Mouse (Mus musculus): ENCODE measurements around the gene Ptpn14.
A peak's percentile ranks its signal among the peaks of the same experiment; 100 is the strongest.

Ptpn14 gene

GRCm38 (mm10) chr1:189717546-189717945 is 10.5 kb upstream of the Ptpn14 start:
- DNase-seq (ENCODE audit: low spot score in 2 of 2) = no peak

DNA sequence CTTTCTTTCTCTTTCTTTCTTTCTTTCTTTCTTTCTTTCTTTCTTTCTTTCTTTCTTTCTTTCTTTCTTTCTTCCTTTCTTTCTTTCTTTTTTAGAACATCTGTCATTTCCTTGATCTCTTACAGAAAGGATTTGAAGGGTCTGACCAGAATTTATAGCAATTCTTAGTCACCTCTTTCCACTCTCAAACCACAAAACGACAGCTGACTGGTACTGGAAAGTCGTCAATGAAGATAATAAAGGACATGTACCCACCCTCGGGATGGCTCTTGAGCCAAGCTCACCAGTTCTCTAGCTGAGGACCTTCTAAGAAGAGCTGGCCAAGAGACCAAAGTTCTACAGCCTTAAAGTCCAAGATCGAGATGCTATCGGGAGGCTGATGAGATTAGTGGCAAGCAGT is 9.5 kb upstream of the Ptpn14 start:
- no peak for DNase-seq (ENCODE audit: low spot score in 2 of 2)

DNA sequence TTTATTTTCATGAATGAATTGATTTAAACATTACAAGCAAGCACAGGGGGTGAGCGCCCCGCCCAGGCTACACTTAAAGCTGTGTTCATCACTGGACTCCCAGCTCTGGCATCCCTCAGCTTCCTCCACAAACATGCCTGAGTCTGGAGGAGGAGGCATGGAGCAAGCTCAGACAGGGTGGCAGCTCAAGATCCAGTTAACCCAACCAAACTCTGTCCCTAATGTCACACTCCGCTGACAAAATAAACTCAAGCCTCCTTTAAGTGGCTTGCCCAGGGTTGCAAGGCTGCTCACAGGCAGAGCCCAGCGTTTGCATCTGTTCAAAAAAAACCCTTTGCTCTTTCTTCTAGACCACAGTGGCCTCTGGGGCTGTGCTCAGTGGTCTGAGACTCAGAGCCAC is 1.9 kb upstream of the Ptpn14 start:
- DNase-seq (ENCODE audit: low spot score in 2 of 2) = no peak

DNA sequence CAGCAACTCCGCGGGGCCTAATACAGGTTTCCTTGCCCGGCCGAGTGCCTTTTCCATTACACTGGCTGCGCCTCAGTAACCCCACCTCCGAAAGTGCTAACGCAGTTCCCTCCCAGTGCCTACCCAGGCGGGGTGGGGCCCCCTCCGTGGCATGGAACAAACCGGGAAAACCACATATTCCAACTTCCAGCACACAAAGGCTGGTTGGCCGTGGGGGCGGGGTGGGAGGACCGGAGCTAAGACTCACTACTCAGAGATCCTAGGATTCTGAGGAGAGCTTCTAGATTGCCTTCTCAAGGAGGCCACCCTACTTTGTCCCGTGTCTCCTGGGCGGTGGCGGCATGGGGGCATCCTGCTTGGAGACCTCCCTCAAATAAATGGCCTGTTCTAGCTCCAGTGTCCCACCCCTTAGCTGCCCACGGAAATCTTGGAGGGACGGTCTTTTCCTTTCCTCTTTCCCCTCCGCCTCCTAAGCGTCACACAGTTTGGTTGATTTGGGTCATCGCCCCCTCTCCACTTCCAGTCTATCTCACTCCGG is 653 bp upstream of the Ptpn14 start:
- peak; percentile 6 to 19 for DNase-seq (ENCODE audit: low spot score in 2 of 2)

- no peak for DNase-seq (ENCODE audit: low spot score in 2 of 2)
These were observed 682 bp downstream of the Ptpn14 start for GRCm38 (mm10) chr1:189728784-189729115.

DNA sequence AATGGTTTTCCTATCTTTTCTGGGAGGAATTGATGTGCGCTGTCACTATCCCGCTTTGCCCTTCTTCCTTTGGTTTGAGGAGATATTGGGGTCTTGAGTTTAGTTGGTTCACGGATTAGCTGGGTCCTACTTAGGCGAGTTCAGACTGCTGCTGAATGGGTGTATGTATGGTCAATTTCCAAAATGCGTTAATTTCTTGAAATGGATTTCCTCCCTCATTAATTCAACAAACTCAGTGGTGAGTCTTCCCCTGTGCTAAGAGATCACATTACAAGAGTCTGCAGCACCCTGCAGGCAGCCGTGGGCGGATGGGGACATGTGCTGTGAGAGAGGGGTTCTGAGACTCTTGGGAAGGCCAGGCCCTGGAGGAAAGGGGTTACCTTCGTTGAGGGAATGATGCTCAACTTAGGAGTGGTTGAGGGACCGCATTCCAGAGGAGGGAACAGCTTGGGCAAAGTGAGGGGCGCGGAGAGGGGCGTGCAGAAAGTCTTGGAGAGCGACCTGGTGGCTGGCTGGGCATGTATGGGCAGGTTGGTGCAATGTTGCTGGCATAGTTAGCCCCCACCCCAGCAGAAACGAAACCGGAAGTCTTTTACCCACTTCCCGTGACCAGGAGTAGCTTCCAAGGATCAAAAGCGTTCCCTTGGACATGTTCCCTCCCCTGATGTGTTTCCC is 1.2 kb downstream of the Ptpn14 start:
- DNase-seq (ENCODE audit: low spot score in 2 of 2) = no peak

- DNase-seq (ENCODE audit: low spot score in 2 of 2) = no peak
These were observed 3.6 kb downstream of the Ptpn14 start for GRCm38 (mm10) chr1:189731697-189732096.

DNA sequence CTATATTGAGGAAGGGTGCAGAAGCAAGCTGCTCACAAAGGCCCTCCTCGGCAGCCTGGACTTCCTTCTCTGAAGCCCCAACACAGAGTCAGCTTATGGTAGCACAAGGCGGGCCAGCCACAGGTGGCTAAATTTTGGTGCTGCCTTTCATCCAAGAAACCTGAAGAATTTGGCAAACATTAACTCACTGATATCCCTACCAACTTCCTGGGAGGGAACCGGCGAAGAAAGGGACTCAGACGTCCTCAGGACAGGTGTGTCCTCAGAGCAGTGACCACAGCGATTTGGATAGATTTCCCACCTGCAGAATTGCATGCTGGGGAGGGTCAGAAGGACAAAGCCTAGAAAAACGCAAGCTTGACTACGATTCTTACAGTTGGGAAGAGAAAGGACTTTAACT is 4.1 kb downstream of the Ptpn14 start:
- no peak for DNase-seq (ENCODE audit: low spot score in 2 of 2)

- no peak for DNase-seq (ENCODE audit: low spot score in 2 of 2)
These were observed 12.0 kb downstream of the Ptpn14 start for GRCm38 (mm10) chr1:189740075-189740474.

DNA sequence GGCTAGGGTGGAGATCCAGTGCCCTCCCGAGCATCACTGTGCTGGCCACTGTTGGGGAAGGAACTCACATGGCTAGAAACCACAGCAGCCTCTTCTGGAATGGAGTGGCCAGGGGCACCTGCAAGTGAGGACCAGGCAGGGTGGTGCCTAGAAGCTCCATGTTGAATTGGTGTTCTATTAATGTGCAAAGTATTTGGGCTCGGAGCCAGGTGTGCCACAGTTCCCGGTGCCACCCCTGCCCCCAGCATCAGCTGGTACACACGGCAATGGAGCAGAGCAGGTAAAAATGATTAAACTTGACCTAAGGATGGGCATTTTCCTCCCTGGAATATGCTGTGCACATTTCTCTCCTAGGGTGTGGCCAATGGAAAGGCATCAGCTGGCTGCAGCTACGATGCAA is 14.0 kb downstream of the Ptpn14 start:
- no peak for DNase-seq (ENCODE audit: low spot score in 2 of 2)

GRCm38 (mm10) chr1:189743136-189743535 is 15.1 kb downstream of the Ptpn14 start:
- DNase-seq (ENCODE audit: low spot score in 2 of 2) = no peak

GRCm38 (mm10) chr1:189744914-189745710 is 17.0 kb downstream of the Ptpn14 start:
- DNase-seq (ENCODE audit: low spot score in 2 of 2) = no peak

DNA sequence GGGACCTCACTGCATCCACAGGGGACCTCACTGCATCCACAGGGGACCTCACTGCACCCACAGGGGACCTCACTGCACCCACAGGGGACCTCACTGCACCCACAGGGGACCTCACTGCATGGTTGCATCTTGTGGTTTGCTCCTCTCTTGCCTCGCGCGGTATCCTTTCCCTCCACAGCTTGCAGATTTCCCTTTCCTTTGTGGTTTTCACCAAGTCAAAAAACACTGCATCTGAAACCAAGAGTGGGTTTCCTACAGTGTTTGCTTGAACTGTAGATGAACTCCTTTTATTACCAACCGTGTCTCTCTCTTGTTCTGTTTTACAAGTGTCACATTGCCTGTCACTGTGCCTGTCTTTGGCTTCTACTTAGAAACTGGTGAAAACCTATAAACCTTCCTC is 18.5 kb downstream of the Ptpn14 start:
- no peak for DNase-seq (ENCODE audit: low spot score in 2 of 2)

GRCm38 (mm10) chr1:189749789-189750188 is 21.7 kb downstream of the Ptpn14 start:
- no peak for DNase-seq (ENCODE audit: low spot score in 2 of 2)

DNA sequence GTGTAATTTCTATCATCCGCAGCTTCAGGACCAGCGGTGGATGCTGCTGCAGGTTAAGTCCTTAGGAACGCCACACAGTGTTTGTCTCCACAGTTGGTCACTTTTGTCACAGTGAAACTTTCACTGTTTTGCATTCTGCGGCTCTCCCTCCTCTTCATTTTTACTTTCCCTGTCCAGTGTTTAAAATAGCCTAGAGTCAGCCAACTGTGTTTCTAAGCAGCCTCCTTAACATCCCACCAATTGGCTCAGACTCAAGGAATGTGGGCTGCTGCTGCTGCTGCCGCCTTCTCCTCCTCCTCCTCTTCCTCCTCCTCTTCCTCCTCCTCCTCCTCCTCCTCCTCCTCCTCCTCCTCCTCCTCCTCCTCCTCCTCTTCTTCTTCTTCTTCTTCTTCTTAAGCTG is 22.2 kb downstream of the Ptpn14 start:
- DNase-seq (ENCODE audit: low spot score in 2 of 2) = no peak

GRCm38 (mm10) chr1:189752245-189752644 is 24.2 kb downstream of the Ptpn14 start:
- DNase-seq (ENCODE audit: low spot score in 2 of 2) = no peak

DNA sequence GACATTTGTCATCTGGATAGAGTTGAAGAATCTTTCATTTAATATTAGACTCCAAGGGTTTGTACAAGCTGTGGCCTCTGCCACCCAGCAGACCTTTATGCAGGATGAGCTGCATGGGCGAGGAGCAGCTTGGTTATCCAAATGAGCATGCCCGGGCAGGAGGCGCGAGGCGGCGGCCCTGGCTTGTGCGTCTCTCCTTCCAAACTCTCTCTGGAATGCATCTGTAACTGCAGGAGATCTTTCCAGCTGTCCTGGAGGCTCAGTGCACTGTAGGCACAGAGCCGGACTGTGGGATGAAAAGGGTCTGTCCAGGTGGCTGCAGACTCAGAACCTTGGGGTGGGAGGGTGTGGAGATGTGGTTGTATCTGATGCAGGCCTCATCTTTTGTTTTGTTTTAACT is 27.0 kb downstream of the Ptpn14 start:
- no peak for DNase-seq (ENCODE audit: low spot score in 2 of 2)

DNA sequence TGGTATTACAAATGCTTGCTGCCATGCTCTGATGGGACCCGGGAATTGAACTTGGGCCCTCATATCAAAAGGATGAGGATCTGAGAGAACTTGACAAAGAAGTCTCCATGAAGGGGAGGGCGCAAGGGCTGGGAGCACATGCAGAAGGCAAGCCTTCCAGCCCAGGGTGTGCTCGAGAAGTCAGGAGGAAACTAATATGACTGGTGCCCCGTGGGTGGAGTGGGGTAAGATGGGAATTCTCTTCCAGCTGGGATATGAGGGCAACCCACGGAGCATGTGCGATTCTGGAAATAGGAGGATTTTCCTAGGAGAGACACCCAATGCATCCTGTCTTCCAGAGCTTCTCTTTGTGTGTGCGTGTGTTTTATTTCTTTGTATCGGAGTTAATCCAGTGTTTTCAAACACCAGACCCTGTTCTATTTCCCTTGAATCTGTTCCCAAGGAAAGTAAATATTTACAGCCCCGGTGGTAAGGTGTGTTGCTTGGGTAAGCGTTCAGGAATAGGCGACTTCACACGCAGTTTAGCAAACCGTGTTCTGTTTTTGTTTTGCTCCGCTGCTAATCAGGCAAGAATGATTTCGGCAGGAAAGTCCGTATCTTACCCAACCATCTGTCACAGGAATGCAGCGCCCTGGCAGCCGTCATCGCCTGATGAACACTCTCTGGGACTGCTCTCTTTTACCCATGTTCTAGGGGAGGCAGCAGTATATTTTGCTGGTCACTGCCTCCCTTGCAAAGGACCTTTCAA is 28.4 kb downstream of the Ptpn14 start:
- DNase-seq (ENCODE audit: low spot score in 2 of 2) = peak; percentile 28 to 40

DNA sequence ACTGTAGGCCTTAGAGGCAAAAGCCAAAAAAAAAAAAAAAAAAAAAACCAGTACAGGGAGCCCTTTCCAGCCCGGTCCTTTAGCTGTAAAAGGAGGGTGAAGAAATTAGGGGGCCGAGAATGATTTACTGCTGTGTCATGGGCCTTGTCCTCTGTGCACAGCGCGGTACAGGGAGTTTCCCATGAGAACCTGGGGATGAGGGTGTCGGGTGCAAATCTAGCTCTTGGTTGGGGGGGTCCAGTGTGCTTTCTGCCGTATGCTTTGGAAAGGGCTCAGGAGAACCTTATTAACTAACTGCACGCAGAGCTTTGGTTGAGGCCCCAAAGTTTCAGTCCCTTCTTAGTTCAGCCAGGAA is 29.0 kb downstream of the Ptpn14 start:
- DNase-seq (ENCODE audit: low spot score in 2 of 2) = no peak

- DNase-seq (ENCODE audit: low spot score in 2 of 2) = no peak
These were observed 33.5 kb downstream of the Ptpn14 start for GRCm38 (mm10) chr1:189761581-189762021.

GRCm38 (mm10) chr1:189764258-189764657 is 36.2 kb downstream of the Ptpn14 start:
- DNase-seq (ENCODE audit: low spot score in 2 of 2) = no peak

DNA sequence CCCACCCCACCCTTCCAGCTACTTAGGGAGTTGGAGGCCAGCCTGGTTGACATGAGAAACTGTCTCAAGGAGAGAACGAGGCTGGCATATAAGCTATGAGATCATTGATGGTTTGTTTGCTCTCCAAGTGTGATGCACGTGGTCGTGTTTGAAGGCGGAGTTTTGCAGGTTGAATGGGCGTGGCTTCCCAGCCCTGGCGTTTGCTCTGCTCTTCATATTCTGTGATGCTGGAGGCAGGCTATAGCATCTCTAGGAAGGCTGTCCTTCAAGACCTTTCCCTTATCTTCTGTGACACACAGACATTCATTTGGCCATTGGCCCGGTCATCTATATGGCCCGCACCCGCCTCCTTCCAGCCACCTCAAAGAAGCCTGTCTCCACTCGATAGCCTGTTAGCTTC is 39.1 kb downstream of the Ptpn14 start:
- no peak for DNase-seq (ENCODE audit: low spot score in 2 of 2)

DNA sequence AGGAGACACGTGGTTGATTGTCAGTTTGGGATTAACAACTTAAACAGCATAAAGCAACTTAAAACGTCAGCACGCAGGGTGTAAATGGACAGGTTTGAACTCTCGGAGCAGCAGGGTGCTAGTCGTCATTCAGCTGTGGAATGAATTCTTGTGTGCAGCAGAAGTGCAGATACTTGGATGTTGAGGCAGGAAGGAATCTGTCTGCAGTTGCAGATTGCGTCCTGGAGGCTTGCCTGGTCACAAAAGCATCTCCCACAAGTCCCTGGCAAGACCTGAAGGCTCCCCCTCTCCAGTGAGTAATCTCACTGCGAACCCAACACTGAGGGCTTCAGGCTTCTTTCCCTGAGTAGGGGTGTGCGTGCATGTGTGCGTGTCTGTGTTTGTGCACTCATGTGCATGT is 39.8 kb downstream of the Ptpn14 start:
- DNase-seq (ENCODE audit: low spot score in 2 of 2) = no peak
